Mouse (Mus musculus) kidney, adult 8-10 months (tissue): ENCODE data around the gene Dtnb.
"Not testable (repeated sequence)": the region's sequence is repeated elsewhere in the genome, so short reads cannot be mapped to it uniquely, and the experiment has no call there.

Source experiments
- DNase-seq, 2 experiments: peaks; one replicate each; pipeline ENCODE4 v3.0.0; 2022

Gene Dtnb

DNA sequence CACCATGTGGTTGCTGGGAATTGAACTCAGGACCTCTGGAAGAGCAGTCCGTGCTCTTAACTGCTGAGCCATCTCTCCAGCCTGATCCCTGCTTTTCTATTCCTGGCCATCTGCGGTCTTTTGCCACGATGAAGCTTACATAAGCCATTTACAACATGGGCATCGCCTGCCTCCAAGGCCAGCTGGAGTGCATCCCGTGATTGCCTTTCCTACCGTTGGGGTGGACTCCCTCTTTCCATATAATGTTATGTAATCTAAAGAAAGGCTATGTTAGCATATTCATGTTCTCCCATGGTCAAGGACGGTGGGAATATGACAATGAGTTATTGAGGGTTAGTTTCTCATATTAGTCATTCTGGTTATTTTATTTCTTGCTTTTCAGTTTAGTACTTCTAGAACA lies 91.2 kb downstream of the Dtnb start:
- DNase-seq, result no peak

DNA sequence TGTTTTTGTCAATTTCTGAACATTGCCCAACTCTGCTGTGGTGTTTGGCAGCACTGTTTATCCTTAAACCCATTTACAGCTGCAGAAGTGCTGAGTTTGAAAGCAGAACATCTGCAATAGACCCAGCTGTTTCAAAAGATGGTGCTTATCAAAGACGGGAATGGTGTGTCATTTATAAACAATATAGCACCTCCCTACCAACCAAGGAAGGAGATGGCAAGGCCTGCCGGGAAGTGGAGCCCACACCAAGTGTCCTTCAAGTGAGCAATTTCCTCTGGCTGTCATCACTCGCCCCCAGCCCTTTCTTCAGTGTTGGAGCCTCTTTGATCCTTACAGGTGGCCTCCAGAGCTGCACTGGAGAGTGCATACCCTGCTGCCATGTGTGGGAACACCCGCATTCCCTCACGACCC lies 97.8 kb downstream of the Dtnb start:
- no peak for DNase-seq

DNA sequence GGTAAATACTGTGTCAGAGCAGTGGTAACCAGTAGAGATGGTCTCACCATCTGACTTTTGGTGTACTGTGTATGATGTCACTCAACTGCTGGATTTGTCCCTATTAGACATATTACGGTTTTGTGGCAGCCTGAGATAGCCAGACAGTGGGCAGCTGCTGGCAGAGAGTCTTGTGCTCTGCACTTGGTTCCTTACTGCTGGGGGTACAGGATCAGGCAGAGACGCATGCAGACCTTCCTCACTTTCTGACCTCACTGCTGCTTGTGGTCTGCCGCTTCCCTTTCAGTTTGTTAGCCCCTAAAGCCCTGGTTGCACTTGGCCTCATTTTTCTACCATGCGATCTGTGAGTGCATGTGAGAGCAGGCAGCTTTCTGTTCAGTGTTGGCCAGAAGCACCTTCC lies 98.9 kb downstream of the Dtnb start:
- no peak for DNase-seq

DNA sequence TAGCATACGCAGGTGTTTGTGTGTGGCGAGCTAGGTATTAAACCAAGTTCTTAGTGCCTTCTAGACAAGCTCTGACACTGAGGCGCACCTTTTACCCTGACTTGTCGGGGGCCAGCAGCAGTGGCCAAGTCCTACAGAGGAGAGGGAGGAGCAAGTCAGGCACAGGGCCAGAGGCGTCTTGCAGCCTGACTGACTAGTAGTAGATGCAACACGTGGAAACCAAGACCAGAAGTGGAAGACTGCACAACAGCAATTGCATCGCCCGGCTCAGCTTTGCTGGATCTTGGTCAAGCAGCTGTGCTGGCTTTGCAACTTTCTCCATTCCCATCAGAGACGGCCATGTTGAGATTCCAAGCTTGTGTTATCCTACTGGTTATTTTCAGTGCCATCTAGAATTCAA lies 100.6 kb downstream of the Dtnb start:
- no peak for DNase-seq

DNA sequence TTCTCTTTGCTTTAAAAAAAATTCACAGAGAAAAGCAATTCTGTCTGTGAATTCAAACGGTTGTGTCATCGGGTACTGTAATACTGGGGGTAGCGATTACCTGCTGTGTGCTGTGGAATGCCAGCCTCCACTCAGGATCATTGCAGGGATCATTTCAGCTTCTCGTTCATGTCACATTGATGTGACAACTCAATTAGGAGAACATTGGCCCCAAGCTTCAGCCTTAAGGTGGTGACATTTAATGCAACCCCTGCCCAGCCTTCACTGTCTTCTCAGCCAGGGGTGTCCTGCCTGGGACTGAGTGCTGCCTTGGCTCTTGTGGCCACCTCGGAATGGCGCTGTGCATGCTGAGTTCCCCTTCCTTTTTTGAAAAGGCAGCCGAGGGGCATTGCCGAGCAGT lies 101.7 kb downstream of the Dtnb start:
- DNase-seq, result no peak

DNA sequence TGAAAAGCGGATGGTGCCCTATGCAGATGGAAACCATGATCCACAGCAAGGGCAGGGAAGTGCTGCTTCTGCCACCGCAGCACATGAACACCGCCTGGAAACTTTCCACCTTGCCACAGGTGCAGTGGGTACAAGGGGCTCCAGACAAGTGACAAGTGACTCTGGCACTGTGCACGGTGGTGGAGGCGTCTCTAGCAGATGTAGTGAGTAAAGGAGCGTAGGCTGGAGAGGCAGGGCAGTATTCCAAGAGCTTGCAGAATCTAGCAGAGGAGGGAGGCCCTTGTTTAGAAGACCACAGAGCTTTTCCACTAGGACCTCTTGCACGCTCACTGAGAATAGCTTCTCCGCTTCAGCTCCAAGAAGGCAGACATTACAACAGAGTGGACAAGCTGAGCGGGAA lies 102.7 kb downstream of the Dtnb start:
- DNase-seq, result no peak

DNA sequence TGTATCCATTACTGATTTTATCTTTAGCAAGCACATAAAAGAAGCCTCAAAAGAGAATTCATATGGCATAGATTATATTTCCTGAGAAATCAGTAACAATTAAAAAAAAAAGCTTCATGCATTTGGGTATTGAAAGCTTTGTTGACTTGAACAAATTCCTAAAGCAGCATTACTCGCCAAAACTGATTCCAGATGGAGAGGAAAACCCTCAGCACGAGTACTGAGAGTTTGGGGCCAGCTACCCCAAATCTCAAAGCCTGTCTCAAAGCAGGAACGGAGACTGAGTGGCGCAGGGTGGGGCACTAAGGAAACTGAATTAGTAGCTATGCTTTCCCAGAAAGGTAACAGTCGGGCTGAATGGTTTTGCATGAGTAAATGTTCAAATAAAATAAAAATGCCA lies 108.5 kb downstream of the Dtnb start:
- DNase-seq, result no peak

DNA sequence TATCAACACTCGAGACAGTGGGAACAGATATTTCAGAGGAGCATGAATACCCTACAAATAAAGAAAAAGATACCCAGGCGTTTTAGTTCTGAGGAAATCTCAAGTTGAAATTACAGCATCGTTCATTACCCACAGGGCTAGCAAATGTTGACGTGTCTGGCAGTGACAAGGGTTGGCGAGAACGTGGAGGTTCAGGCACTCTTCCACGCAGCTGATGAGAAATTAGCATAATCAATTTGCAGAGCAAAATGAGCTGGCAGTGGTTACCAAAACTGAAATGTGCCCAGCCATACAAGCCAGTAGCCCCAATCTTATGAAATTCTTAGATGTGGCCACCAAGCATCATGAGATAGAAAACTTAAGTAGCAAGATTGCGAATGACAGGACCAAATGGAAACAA lies 110.9 kb downstream of the Dtnb start:
- no peak for DNase-seq

DNA sequence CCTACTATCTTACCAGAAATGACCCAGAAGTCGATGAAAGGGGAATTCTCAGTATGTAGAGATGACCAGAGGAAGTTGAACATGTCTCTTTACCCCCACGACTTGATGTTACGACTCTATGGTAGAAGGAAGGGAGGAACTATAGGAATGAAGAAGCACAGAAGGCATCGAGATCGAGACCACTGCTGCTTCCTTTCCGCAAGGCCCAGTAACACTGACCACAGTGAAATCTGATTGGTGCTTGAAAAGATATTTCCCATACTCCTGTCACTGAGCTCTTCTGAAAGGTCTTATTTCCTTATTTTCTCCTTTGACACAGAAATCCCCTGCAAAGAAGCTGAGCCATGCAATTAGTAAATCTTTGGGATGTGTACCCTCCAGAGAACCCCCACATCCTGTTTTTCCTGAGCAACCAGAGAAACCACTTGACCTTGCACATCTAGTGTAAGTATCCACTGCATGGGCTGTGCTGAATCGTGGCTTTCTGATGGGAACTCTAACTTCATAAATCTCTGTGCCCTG lies 114.3 kb downstream of the Dtnb start:
- DNase-seq, result no peak

DNA sequence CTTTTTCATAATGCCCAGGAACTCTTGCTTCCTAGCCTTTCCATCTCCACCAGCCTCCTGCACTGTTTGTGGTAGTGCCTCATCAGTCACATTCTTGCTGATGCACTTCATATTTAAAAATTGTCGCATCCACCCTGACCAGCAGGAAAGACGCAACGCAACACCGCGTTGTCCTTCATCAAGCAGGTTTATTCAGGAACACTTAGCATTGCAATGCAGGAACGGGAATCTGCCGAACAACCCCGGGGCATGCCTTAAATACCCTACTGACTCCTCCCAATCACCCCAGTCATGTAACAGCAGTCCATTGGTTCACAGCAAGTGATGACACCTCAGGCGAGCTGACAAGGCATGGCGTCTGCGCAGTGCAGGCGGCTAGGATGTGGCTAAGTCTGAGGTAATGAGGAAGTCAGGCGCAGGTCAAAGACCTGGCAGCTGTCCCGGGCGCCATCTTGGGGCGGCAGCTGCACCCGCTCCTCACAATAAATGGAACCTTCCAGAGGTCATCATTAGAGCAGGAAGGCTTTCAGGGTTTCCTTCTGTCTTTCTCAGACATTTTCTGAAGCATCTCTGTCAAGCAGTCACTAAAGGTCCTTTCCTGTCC lies 118.8 kb downstream of the Dtnb start:
- not testable (repeated sequence) for DNase-seq

DNA sequence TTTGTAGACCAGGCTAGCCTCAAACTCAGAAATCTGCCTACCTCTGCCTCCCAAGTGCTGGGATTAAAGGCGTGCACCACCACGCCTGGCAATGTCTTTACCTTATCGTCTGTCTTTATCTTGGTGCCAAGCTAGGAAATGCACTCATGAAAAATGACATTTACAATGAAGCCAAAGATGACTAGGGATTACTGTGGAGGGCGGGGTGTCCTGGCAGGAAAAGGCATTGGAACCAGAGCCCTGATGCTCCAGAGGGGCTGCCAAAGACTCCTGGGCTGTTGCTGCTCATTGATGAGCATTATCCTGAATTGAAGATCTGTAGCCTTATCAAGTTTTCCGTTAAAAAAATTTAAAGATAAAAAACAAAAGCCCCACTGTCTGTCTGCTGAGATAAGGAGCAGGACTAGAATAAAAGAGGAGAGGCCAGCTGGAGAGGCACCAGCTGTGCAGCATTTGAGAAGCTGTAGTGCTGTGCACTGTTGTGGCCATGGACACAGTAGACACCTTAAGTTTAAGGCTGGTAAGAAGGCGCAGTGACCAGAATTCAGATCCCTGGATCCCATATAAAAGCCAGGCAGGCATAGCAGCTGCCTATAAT lies 120.7 kb downstream of the Dtnb start:
- no peak for DNase-seq

DNA sequence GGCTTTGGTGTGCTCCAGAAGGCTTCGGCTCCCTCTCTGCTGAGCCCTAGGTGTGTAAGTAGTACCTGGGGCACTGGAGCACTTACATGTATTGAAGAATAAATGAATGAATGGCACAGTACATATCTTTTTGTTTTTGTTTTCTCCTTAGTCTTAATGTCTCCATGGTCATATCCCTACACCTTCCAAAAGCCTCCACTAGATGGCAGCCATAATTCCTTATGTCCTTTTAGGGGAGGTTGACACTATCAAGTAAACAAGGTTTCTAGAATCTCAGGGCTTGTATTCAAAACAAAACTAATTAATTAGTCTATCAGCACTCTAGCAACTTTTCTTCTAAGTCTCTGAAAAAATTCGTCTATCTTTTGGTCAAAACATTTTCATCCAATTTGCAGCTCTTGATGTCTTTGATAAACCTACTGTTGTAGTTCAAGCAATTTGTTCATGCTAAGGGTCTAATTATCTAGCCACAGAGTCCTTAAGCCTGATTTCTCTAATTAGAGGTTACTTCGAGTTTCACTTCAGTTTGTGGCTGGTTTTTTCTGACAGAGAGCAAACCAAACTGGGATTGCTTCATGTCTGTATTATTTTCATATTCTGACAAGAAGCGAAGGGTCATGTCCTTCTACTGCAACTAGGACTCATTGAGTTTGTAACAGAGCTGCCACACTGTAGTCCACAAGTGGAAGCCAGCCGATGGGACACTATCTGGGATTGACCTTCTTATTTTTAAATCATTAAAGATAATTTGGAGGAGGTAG lies 123.7 kb downstream of the Dtnb start:
- DNase-seq, result peak; percentile 42 to 49

DNA sequence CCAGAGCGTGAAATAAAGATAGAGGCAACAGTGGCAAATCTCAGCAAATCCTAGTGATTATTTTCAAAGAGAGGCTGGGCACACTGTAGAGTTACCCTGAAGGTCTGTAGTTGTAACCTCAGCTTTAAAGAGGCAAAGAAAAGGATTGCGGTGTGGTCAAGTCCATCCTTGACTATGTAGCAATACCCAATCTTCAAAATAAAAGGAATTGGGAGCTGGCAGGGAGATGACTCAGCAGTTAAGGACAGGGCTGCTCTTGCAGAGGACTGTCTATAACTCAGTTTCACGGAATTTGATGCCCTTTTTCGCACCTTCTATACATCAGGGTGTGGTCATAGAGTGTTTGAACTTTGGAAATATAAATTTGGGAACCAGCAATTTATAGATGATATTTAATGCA lies 128.3 kb downstream of the Dtnb start:
- no peak for DNase-seq

DNA sequence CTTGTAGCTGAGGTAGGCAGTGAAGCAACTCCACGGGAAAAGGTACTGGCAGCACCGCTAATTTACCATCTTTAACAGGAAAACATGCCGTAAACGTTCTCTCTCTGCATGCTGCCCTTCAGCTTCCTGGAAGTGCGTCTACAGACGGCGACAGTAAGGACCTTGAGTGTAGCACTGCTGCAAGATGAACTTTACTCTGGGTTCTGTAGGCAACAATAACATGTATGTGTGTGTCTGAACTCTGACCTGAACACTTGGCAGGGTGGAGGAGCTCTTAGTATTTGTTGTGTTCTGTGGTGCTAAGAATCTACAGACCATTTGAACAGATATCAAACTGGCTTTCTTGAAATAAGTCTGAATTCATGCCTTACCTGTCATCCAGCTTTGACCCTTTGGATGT lies 130.7 kb downstream of the Dtnb start:
- no peak for DNase-seq

DNA sequence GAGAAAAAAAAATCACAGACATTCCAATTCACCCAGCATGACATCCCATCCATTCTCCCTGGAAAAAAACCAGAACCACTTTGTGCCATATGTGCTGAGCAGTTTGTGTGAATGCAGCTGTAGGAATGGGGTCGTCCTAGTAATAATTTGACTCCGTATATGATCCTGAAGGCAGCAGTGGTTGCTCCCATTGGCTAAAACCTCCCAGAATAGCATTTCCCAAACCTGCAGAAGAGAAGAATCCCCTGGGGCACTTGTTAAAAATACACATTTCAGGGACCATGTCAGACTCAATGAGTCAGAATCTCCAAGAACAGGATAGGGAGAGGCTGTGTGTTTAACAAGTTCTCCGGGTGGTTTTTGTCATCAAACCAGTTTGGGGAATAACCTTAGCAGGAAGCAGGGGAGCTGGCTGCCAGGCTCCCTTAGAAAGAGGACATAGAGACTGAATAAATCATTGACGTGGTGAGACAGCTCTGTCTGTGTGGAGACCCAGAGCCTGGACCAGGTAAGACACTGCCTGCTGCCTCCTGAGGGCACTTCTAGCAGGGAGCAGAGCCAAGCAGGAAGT lies 147.1 kb downstream of the Dtnb start:
- DNase-seq, result no peak

DNA sequence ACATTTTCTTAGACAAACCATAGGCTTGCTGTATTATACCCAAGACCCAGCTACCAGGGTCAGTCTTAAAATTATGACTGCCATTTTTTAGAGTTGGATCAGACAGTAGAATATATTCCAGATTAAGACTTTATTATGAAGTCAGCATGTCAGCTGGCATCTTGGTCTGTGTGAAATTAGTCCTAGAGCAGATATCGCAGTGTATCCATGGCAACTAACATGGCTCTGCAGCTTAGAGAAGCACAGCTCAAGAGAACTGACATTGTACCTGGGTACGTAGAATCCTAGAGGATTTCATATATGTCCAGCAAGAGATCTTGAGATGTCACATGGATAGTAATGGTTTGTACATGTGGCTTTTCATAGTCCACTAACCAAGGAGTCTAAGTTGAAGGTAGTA lies 148.3 kb downstream of the Dtnb start:
- no peak for DNase-seq

DNA sequence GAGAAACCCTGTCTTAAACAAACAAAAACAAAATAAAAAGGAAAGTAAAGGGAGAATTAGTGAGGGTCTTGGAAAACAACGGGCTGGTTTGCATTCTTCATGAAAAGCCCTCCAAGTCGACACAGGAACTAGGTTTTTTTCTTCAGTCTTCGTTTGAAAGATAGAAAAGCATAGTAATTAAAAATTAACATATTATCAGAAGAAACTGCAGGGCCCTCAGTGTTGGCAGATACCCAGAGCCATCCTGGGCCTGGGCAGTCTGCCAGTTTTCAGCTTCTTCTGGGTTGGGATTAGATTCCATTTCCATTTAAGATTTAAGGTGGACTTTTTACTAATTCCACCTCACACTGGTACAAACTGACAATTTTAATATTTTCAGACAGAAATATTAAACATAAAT lies 151.6 kb downstream of the Dtnb start:
- peak; percentile 71 to 80 for DNase-seq

DNA sequence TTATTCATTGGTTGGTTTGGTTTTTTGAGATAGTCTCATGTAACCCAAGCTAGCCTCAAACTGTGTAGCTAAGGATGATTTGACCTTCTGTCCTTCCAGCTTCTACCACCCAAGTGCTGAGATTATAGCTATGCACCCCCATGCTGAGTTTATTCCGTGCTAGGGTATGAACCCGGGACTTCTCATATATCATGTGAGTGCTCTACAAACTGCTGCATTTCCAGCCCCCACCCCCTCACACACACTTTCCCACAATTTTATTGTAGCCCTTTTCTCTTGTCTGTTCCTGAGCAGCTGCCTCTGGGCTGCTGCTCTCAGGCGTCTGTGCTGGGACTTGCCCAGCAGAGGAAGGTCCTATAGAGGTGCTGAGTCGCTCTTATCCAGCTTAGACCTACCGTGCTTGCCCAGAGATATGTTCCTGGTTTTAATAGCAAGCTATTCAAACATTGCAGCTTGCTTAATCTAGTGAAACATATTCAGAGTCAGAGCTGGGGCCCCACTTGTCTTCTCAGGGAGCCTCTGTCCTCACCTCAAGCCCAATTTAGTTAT lies 152.7 kb downstream of the Dtnb start:
- DNase-seq, result no peak

DNA sequence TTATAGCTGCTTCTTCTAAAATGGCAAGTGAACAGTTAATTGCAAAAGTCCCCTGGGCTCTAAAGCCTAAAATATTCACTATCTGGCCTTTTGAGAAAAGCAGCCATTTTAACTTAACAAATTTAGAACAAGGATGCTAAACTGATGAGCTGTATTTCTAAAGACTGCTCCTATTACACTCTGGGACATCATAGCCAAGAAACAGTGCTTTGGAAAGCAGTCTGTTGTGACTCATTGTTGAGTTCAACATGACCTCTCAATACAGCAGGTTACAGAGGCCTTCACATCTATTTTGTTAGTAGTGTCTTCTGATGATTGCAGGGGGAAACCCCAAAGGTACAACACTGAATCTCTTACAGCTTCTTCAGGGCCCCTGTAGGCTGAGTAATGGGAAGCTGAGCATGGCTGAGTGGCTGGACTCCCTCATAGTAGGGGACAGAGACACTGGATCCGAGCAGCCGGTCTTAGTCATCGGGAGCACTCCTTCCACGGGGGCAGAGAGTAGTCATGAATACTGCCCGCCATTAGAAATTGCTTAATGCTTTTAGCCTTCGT lies 157.4 kb downstream of the Dtnb start:
- no peak for DNase-seq

DNA sequence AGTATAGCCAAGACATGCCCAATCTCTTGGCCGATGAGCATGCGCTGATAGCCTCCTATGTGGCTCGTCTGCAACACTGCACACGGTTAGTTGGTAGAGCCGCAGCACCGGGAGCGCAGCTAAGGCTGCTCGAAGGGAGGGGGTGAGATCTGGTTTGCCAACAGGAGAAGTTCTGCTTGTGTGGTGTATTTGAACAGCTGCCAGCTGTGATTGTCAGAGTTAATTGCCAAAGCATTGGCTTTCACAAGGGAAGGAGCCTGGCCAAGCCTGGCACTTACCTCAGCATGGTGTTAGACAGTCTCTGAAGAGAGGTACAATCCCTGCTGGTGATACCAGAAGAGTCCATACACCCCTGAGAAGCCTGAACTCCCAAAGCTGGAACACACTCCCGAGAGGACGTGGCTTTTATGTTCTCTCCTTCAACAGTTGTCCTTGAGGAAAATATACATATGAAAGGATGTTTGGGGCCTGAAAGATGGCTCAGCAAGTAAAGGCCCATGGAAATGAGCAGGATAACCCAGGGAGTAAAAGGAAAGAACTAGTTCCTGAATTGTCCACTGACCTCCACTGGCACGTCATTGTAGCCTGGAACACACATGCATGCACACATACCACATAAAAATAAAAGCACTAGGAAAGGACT lies 160.6 kb downstream of the Dtnb start:
- peak in 1 of 2 experiments; percentile 24 for DNase-seq

DNA sequence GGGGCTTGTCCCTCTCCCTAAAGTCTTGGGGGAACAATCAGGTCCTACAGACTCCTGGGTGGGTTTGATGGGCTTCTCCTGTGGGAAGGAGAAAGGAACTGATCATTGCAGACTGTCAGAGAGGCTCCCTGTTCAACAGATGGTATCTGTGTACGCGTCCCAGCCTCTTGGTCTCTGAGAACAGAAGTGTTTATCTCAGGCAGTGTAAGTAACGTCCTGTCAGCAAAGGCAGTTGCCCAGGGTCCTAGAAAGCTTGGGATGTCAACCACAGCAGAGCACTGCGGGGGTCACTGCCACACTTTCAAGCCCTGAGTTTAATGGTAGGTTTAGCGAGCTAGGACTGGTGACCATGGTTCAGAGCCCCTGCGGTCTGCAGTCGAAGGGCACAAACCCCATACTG lies 161.1 kb downstream of the Dtnb start:
- DNase-seq, result no peak

DNA sequence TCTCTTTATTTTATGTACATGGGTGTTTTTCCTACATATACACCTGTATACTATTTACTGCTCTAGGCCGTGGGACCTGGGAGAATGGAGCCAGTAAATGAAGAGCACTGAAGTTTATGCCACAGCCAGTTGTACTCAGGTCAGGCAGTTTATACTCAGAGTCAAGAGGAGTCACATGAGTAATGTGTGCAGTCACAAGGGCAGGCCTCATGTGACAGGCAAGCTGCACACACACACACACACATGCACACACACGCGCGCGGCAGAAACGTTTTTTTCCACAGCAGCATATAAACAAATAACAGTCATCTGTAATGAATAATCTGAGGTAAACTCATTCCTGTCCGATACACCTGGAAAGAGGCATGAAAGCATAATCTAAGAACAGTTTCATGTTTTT lies 164.8 kb downstream of the Dtnb start:
- peak; percentile 23 to 45 for DNase-seq
